Mouse (Mus musculus) ES-E14 (cell line): ENCODE data around the gene Gm49318. TPM values are rescaled to one million over a fixed set of nuclear protein-coding genes. Genes with fewer than 3 reads are reported as not detected.

ENCODE experiments used
- DNase-seq: peaks from one replicate; pipeline ENCODE4 v3.0.0-alpha.2; 2013; ENCODE audit warnings: low read depth, low spot score
- H3K27ac ChIP-seq: 2 replicates; pipeline ENCODE4 v1.5.1; 2012; ENCODE audit warnings: low read depth, mild to moderate bottlenecking, low read length, moderate library complexity, mixed read lengths; ENCODE audit not compliant: poor library complexity, insufficient read depth, severe bottlenecking
- H3K36me3 ChIP-seq: 2 replicates; pipeline ENCODE4 v1.6.1; 2012; ENCODE audit warnings: mild to moderate bottlenecking, low read length, moderate library complexity, mixed read lengths; ENCODE audit not compliant: control insufficient read depth, poor library complexity, insufficient read depth, severe bottlenecking
- H3K4me1 ChIP-seq, 2 experiments: fragments of 150-350 bp in 1 of 2; sonication (generic) in 1 of 2; 2 replicates each; pipeline ENCODE4 v1.6.1; 2012; ENCODE audit warnings: low read length in 2 of 2, mild to moderate bottlenecking in 1 of 2, mixed read lengths in 1 of 2; ENCODE audit not compliant: control insufficient read depth in 2 of 2, insufficient read depth in 2 of 2, poor library complexity in 1 of 2
- H3K4me3 ChIP-seq, 2 experiments: fragments of 150-350 bp in 1 of 2; sonication (generic) in 1 of 2; 2 replicates each; pipeline ENCODE4 v1.5.1; 2012; ENCODE audit warnings: low read length in 2 of 2, low read depth in 1 of 2, mild to moderate bottlenecking in 1 of 2, mixed read lengths in 1 of 2; ENCODE audit not compliant: insufficient read depth in 1 of 2, poor library complexity in 1 of 2, severe bottlenecking in 1 of 2
- H3K9ac ChIP-seq: 2 replicates; pipeline ENCODE4 v1.6.1; 2012; ENCODE audit warnings: low read depth, mild to moderate bottlenecking, low read length, mixed read lengths; ENCODE audit not compliant: poor library complexity, insufficient read depth, severe bottlenecking
- H3K9me3 ChIP-seq: fragments of 150-350 bp; sonication (generic); 2 replicates; pipeline ENCODE4 v1.6.1; 2012; ENCODE audit warnings: low read depth, mild to moderate bottlenecking, low read length; ENCODE audit not compliant: control insufficient read depth, insufficient read depth
- CHD2 ChIP-seq: IDR thresholded peaks from 2 replicates; pipeline ENCODE4 v1.6.1; 2014; ENCODE audit warnings: mild to moderate bottlenecking, low read depth, low read length, inconsistent platforms
- HCFC1 ChIP-seq: IDR thresholded peaks from 2 replicates; pipeline ENCODE4 v1.6.1; 2012; ENCODE audit warnings: low read length, inconsistent platforms, borderline replicate concordance; ENCODE audit not compliant: insufficient read depth
- MAFK ChIP-seq: IDR thresholded peaks from 2 replicates; pipeline ENCODE4 v1.6.1; 2014; ENCODE audit warnings: mild to moderate bottlenecking, low read depth, low read length, inconsistent platforms; ENCODE audit not compliant: insufficient read depth
- ZC3H11A ChIP-seq: IDR thresholded peaks from 2 replicates; pipeline ENCODE4 v1.6.1; 2012; ENCODE audit warnings: low read depth, mild to moderate bottlenecking, inconsistent platforms, low read length, borderline replicate concordance
- ZNF384 ChIP-seq: IDR thresholded peaks from 2 replicates; pipeline ENCODE4 v1.6.1; 2012; ENCODE audit warnings: low read depth, low read length, inconsistent platforms
- in situ Hi-C, 2 experiments: fragments of 600-800 bp; cut with MboI; formaldehyde crosslinking; loops; one replicate each; pipeline ENCODE4 v1.15.1; 2025; ENCODE audit warnings: low sequenced_read_pairs in 2 of 2, inconsistent platforms in 1 of 2; ENCODE audit not compliant: unreplicated experiment in 2 of 2
- total RNA-seq: library from RNA; depleted of rRNA; stranded (reverse); fragments of 300-350 nt; gene quantifications from 2 replicates; pipeline ENCODE4 v1.2.3, GENCODE M21; 2012

The Gm49318 gene
- total RNA-seq, 1 experiment = not detected

GRCm38 (mm10) chr9:22057031-22057517 is 14.0 kb downstream of the Gm49318 start:
- Histone ChIP-seq H3K36me3 (peaks cover 2% of the 10 kb centered on the region; the same call in 1 of the 2 replicates), H3K4me3 (no peak overlapping the region), H3K9me3 (no peaks in the 10 kb centered on the region), H3K27ac (no peak overlapping the region), H3K4me1 (peaks cover 0 to 12% of the 10 kb centered on the region in 2 experiments; a peak in 3 of 4 replicates), H3K9ac (no peak overlapping the region)
- TF ChIP-seq ZC3H11A (no peak), ZNF384 (no peak), HCFC1 (no peak)
- in situ Hi-C loops = no loop called here
- no peak for DNase-seq

- H3K4me1 ChIP-seq = peaks cover 0 to 12% of the 10 kb centered on the region in 2 experiments; a peak in 3 of 4 replicates
- H3K4me3 ChIP-seq = no peak overlapping the region
- in situ Hi-C loops = no loop called here
- no peaks in the 10 kb centered on the region for H3K9me3 ChIP-seq
- no peak for TF ChIP-seq ZC3H11A
- no peak for TF ChIP-seq MAFK
- TF ChIP-seq HCFC1 = no peak
- no peak for TF ChIP-seq ZNF384
- TF ChIP-seq CHD2 = no peak
- no peak overlapping the region for H3K27ac ChIP-seq
- no peak for DNase-seq
- no peak overlapping the region for H3K9ac ChIP-seq
- H3K36me3 ChIP-seq = peaks cover 2% of the 10 kb centered on the region; the same call in 1 of the 2 replicates
Observed at GRCm38 (mm10) chr9:22056303-22056910, 14.7 kb downstream of the Gm49318 start.

- in situ Hi-C loops = no loop called here
- Histone ChIP-seq H3K9me3 (no peaks in the 10 kb centered on the region), H3K4me1 (peaks cover 0 to 19% of the 10 kb centered on the region in 2 experiments; a peak in 3 of 4 replicates), H3K27ac (no peak overlapping the region), H3K9ac (no peak overlapping the region), H3K36me3 (no peaks in the 10 kb centered on the region), H3K4me3 (peak overlapping the region in 1 of 2 experiments; percentile 38; a peak in 1 of 4 replicates)
- DNase-seq = no peak
- TF ChIP-seq HCFC1 = no peak
- no peak for TF ChIP-seq CHD2
- no peak for TF ChIP-seq MAFK
- TF ChIP-seq ZNF384 = no peak
- TF ChIP-seq ZC3H11A = no peak
Observed at GRCm38 (mm10) chr9:22055713-22056112, 15.3 kb downstream of the Gm49318 start.

GRCm38 (mm10) chr9:22054411-22055076 is 16.5 kb downstream of the Gm49318 start:
- H3K36me3 ChIP-seq = no peaks in the 10 kb centered on the region

More at GRCm38 (mm10) chr9:22054411-22055076, 16.5 kb downstream of the Gm49318 start:
- Histone ChIP-seq H3K4me3 (peak overlapping the region; percentile 53 to 61), H3K27ac (no peak overlapping the region), H3K4me1 (peaks cover 3 to 28% of the 10 kb centered on the region in 2 experiments; a peak in 3 of 4 replicates), H3K9ac (peak overlapping the region; percentile 33; the same call in 1 of the 2 replicates), H3K9me3 (no peaks in the 10 kb centered on the region)
- in situ Hi-C loops = no loop called here
- peak; percentile 87 for DNase-seq
- TF ChIP-seq CHD2 (no peak), HCFC1 (peak; percentile 58; the same call in 1 of the 2 replicates), MAFK (no peak), ZNF384 (no peak), ZC3H11A (peak; percentile 24; the same call in 1 of the 2 replicates)
